Mouse (Mus musculus) embryonic fibroblast, embryonic 13.5 days (primary cell): Measurements from ENCODE around the gene Tlcd1.

Experiments
- CTCF ChIP-seq: IDR thresholded peaks from 2 replicates; pipeline ENCODE4 v1.5.1; 2011; ENCODE audit warnings: mild to moderate bottlenecking, control low read depth, low read length, moderate library complexity, borderline replicate concordance; ENCODE audit not compliant: insufficient read depth
- POLR2A ChIP-seq: IDR thresholded peaks from 2 replicates; pipeline ENCODE4 v1.6.1; 2011; ENCODE audit warnings: low read depth, mild to moderate bottlenecking, control low read depth, low read length, moderate library complexity

GRCm38 (mm10) chr11:78161968-78162367, 14.5 kb upstream of the Tlcd1 start:
- TF ChIP-seq CTCF (no peak), POLR2A (no peak)
